Mouse (Mus musculus): Measurements from ENCODE around the gene Plekha7.
A peak's percentile ranks its signal among the peaks of the same experiment; 100 is the strongest.

Gene Plekha7

GRCm38 (mm10) chr7:116307871-116308631 lies at the start of gene Plekha7:
Gene Plekha7 (minus strand): TSS chr7:116308376.
- DNase-seq (ENCODE audit: low spot score) = peak; percentile 94

- peak; percentile 52 for DNase-seq (ENCODE audit: low spot score)
These were observed 28.1 kb upstream of the Plekha7 start for GRCm38 (mm10) chr7:116336226-116336625.

GRCm38 (mm10) chr7:116335133-116335532 lies 27.0 kb upstream of the Plekha7 start:
- no peak for DNase-seq (ENCODE audit: low spot score)

- DNase-seq (ENCODE audit: low spot score) = no peak
These were observed 26.5 kb upstream of the Plekha7 start for GRCm38 (mm10) chr7:116334669-116335038.

- DNase-seq (ENCODE audit: low spot score) = peak; percentile 94
These were observed 25.8 kb upstream of the Plekha7 start, which contains the start of gene Rps13 for GRCm38 (mm10) chr7:116333713-116334668. Gene Rps13 (minus strand): TSS chr7:116334195.

GRCm38 (mm10) chr7:116331246-116331645 lies 23.1 kb upstream of the Plekha7 start:
- no peak for DNase-seq (ENCODE audit: low spot score)

- DNase-seq (ENCODE audit: low spot score) = no peak
These were observed 21.7 kb upstream of the Plekha7 start for GRCm38 (mm10) chr7:116329858-116330257.

GRCm38 (mm10) chr7:116328777-116329176 lies 20.6 kb upstream of the Plekha7 start:
- DNase-seq (ENCODE audit: low spot score) = no peak

GRCm38 (mm10) chr7:116327901-116328300 lies 19.7 kb upstream of the Plekha7 start:
- no peak for DNase-seq (ENCODE audit: low spot score)

GRCm38 (mm10) chr7:116323331-116323964 lies 15.3 kb upstream of the Plekha7 start:
- peak; percentile 67 for DNase-seq (ENCODE audit: low spot score)

GRCm38 (mm10) chr7:116309456-116309855 lies 1.3 kb upstream of the Plekha7 start:
- peak; percentile 87 for DNase-seq (ENCODE audit: low spot score)

GRCm38 (mm10) chr7:116308632-116308991 lies 436 bp upstream of the Plekha7 start:
- DNase-seq (ENCODE audit: low spot score) = peak; percentile 91

GRCm38 (mm10) chr7:116307099-116307870 lies 891 bp downstream of the Plekha7 start:
- peak; percentile 85 for DNase-seq (ENCODE audit: low spot score)

- DNase-seq (ENCODE audit: low spot score) = no peak
These were observed 1.6 kb downstream of the Plekha7 start for GRCm38 (mm10) chr7:116306601-116307000.

- DNase-seq (ENCODE audit: low spot score) = no peak
These were observed 6.4 kb downstream of the Plekha7 start for GRCm38 (mm10) chr7:116301661-116302311.

- no peak for DNase-seq (ENCODE audit: low spot score)
These were observed 7.0 kb downstream of the Plekha7 start for GRCm38 (mm10) chr7:116301144-116301543.

GRCm38 (mm10) chr7:116298851-116299250 lies 9.3 kb downstream of the Plekha7 start:
- DNase-seq (ENCODE audit: low spot score) = no peak

- no peak for DNase-seq (ENCODE audit: low spot score)
These were observed 9.8 kb downstream of the Plekha7 start for GRCm38 (mm10) chr7:116298389-116298788.

GRCm38 (mm10) chr7:116294961-116295360 lies 13.2 kb downstream of the Plekha7 start:
- DNase-seq (ENCODE audit: low spot score) = peak; percentile 63

GRCm38 (mm10) chr7:116292377-116292776 lies 15.8 kb downstream of the Plekha7 start:
- DNase-seq (ENCODE audit: low spot score) = peak; percentile 89

GRCm38 (mm10) chr7:116290559-116290958 lies 17.6 kb downstream of the Plekha7 start:
- DNase-seq (ENCODE audit: low spot score) = no peak

All from yolk sac, embryonic 10.5 days (tissue).